Mouse (Mus musculus) monocyte, adult 5-6 weeks (primary cell): Measurements from ENCODE around the gene Tead1. TPM values are rescaled to one million over a fixed set of nuclear protein-coding genes. Genes with fewer than 3 reads are reported as not detected.

ENCODE experiments used
- ATAC-seq: fragments of 153-309, 156-312 bp; replicated peaks from 2 replicates; pipeline ENCODE4 v1.8.0; 2017; ENCODE audit warnings: mild to moderate bottlenecking; ENCODE audit not compliant: low TSS enrichment, insufficient number of reproducible peaks, severe bottlenecking, poor library complexity, low FRiP score
- total RNA-seq: library from RNA; stranded (forward); fragments of 200-1000, 200-491, 200-594 nt; gene quantifications from 3 replicates; pipeline ENCODE4 v1.2.3, GENCODE M21; 2017

The Tead1 gene
- total RNA-seq, 1 experiment from 2014 or later: not detected

- no peak for ATAC-seq
These were observed 114.8 kb downstream of the Tead1 start for GRCm38 (mm10) chr7:112793903-112794302.

DNA sequence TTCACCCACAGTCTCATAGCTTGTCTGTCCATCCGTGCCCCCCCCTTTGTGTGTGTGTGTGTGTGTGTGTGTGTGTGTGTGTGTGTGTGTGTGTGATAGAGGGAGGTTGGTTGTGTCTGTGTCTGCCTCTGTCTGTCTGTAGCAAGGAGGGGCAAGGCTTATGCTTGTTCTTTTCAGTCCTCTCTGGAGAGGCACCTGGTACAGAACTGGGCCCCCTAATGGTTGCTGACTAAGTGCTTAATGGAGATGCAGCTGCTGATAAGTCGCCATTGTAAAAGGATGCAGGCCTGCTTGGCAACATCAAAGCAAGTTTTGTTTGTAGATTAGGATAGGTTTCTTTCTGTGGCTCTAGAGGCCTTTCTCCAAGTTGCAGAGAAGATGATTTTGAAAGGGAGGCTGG lies 115.4 kb downstream of the Tead1 start:
- ATAC-seq: no peak

- ATAC-seq: no peak
These were observed 118.6 kb downstream of the Tead1 start for GRCm38 (mm10) chr7:112797526-112798321.

- ATAC-seq: no peak
These were observed 122.6 kb downstream of the Tead1 start for GRCm38 (mm10) chr7:112801706-112802105.

GRCm38 (mm10) chr7:112806718-112807400 lies 127.7 kb downstream of the Tead1 start:
- ATAC-seq: no peak

DNA sequence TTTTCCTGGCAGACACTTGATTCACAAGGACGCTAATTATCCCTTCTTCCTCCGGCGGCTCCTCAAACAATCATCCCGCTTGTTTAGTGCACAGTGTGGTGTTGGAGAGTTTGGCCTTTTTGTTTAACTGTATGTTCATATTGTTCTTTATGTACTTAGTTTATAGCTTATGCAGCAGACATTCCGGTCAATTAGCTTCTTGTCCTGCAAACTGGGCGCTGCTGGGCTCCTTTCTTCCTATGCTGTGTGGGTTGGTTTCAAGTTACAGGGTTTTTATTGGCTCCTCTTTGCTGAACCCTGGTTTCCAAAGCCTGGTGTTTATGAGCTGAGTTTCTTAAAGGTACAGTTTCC lies 128.3 kb downstream of the Tead1 start:
- ATAC-seq: no peak

DNA sequence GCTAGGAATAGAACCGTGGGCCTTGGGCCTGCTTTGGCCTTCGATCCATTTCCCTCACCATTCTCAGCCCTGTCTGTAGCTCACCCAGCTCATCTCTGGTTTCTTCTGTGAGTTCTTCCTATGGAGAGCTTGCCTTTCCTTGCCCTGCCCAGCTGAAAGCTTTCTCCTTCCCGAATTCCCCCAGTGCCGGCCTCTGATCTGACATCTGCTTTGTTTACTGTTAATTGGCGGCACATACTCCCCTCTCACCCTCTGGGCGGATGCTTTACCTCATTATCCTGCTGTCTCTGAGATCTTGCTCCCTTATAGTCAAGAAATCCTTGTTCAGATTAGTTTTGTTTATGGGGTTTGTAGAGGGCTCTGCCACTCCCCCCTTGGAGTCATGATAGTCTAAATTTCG lies 131.6 kb downstream of the Tead1 start:
- ATAC-seq: no peak

DNA sequence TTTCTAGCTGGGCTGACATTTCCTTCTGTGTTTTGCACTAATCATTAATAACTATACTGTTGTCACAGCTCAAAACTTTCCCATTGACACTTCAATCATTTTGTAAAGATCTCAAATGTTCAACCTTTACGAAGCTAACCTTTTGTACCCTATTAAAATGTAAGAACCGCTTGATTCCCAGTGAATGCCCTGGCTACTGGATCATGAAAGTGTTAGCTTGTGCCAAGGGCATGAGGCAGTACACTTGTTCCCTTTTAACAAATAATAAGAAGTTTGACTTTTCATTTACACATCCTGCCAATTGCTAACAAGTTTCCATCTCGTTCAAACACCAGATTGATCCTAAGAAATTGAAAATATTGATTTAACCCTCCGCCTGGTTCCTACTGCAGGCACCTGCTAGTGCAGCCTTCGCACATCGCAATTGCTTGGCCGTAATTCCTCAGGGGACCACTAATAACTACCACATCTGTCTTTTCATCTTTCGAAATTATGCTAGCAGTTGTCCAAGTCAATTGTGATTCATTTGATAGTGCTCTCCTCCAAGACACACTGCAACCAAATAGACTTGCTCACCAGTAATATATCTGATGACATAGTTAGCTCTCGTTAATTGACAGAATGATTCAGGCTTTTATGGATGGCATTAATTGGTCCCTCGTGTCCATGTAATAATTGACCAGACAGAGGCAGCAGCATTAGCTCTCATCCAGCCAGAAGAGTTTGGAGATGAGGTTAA lies 133.1 kb downstream of the Tead1 start:
- ATAC-seq: no peak

DNA sequence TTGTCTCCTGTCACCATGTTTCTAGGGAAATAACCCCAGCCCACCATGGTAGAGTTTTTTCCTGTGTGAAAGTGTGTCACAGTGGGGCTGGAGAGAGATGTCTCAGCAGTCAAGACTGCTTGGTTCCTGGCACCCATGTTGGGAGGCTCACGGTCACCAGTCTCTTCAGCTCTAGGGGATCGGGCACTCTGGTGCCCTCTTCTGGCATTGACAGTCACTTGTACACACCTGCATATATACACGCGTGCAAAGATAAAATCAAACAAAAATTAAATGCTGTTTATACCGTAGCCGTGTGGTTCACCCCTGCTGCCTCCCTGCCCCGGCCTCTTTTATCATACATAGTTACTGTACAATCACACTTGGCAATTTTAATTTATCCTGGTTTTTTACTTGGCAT lies 134.0 kb downstream of the Tead1 start:
- no peak for ATAC-seq

- no peak for ATAC-seq
These were observed 134.7 kb downstream of the Tead1 start for GRCm38 (mm10) chr7:112813731-112814306.

DNA sequence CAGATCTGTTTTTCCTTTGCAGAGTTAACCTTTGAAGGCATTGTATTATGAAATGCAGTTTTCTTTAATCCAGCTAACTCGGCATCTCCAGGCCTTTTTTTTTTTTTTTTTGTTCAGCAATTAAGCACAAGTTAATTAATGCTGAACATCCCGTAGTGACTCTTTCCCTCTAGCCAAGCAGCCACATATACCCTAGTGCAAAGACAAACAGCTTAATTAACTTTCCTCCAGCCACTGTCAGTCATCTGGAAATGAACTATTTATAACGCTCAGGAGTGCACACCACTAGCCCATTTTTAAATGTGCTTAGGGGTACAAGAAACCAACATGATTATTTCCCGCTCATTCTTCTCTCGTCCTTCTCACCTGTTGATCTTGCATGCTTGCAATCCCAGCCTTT lies 136.9 kb downstream of the Tead1 start:
- ATAC-seq: no peak

GRCm38 (mm10) chr7:112819833-112820232 lies 140.7 kb downstream of the Tead1 start:
- no peak for ATAC-seq

GRCm38 (mm10) chr7:112822879-112823278 lies 143.8 kb downstream of the Tead1 start:
- ATAC-seq: no peak

GRCm38 (mm10) chr7:112823621-112824020 lies 144.5 kb downstream of the Tead1 start:
- ATAC-seq: no peak

- no peak for ATAC-seq
These were observed 146.2 kb downstream of the Tead1 start for GRCm38 (mm10) chr7:112825339-112825781.

- ATAC-seq: no peak
These were observed 147.2 kb downstream of the Tead1 start for GRCm38 (mm10) chr7:112826114-112826911.

DNA sequence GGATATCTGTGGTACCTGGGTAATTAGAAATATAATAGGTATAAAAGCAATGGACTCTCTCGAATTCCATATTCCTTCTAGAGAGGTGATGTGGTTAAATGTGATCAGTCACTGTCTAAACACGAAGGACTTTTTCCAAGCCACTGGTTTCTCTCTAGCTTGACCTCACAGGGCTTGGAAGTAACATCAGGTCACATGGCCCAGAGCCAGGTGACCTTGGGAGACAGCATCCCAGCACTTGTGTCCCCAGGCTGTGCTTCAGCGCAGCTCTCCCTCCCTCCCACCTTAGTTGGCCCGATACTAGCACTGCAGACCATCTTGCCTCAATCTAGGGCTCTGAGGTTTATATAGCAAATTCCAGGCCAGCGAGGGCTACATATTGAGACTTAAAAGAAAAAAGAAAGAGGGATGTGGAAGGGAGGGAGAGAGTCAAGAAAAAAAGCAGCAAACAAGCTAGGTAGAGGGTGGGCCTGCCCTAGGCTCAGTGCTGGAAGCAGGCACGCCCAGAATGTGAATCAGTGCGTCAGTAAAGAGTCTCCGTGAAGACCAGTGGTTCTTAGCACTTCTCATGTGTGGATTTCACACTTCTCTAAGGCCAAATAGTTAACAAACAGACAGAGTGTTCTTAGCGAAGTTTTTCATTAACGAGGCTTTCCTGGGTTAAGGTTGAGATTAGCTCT lies 149.0 kb downstream of the Tead1 start:
- ATAC-seq: no peak

DNA sequence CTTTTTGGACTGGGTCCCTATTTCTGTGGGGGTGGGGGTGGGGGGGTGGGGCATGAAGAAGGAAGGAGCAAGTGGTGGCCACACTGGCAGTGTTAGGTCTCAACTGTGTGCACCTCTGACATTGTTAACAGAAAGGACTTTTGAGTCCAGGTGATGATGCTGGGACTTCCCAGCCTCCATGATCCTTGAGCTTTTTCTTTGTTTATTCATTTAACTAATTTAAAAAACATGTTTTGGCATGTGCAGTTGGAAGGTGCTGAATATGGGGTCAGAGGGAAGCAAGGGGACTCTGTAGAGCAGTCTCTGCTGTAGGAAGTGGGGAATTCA lies 149.5 kb downstream of the Tead1 start:
- no peak for ATAC-seq
